Mouse (Mus musculus) mouse embryonic stem cell (cell line): ENCODE results near the gene Egflam.

Experiments
- in situ Hi-C, 2 experiments: fragments of 300-500 bp; cut with MboI; formaldehyde crosslinking; loops; 1 replicate in 1 of 2; 3 replicates in 1 of 2; pipeline ENCODE4 v1.14.3; 2019 to 2020; ENCODE audit warnings: low sequenced_read_pairs in 2 of 2, low pct_unique_long_range_greater_than_20kb in 1 of 2, mixed read lengths in 1 of 2; ENCODE audit not compliant: unreplicated experiment in 1 of 2

Gene Egflam

GRCm38 (mm10) chr15:7308711-7309110, 89.5 kb downstream of the Egflam start:
- in situ Hi-C loops: no loop called here

GRCm38 (mm10) chr15:7299892-7300291, 98.3 kb downstream of the Egflam start:
- in situ Hi-C loops: no loop called here

- in situ Hi-C loops: no loop called here
Observed at GRCm38 (mm10) chr15:7295199-7295598, 103.0 kb downstream of the Egflam start.

- in situ Hi-C loops: no loop called here
Observed at GRCm38 (mm10) chr15:7292854-7293253, 105.3 kb downstream of the Egflam start.

- in situ Hi-C loops: no loop called here
Observed at GRCm38 (mm10) chr15:7290003-7290402, 108.2 kb downstream of the Egflam start.

- in situ Hi-C loops: no loop called here
Observed at GRCm38 (mm10) chr15:7289516-7289915, 108.7 kb downstream of the Egflam start.

GRCm38 (mm10) chr15:7288841-7289424, 109.3 kb downstream of the Egflam start:
- in situ Hi-C loops: no loop called here

DNA sequence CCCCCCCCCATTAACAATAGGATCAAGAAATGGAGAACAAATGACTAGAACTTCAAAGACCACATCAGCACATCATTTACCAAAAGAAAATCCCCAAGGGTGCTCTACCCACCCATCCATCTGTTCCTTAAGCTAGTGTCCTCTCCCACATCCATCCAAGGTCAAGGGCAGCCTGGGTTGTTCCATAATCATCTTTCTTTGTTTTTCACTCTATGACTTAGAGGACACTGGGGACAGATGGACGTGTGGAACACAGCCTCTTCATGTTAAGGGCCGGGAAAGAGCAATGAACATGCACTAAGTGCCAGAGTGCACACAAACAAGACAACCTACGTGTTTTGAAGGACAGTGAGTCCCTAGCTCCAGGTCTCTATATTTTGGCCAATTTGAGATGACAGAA, 110.3 kb downstream of the Egflam start:
- in situ Hi-C loops: no loop called here

DNA sequence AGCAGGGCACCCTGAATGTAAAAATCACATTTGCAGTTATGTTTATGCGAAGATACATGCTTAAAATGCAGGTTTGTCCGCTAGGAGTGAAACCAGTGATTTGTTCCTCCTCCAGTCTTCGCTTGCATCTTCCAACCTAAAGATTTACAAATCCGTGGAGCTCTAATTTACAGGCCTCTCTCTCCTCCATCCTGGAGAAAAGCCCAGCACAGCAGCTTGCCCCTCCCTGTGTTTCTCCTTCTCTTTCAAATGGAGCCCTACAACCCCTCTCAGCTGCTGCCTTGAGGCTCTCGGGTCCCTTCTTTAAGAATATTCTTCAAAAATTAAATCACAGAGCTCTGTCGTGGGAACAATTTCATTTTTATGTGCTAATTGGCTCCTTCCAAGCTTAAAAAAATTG, 116.6 kb downstream of the Egflam start:
- in situ Hi-C loops: no loop called here

- in situ Hi-C loops: no loop called here
Observed at GRCm38 (mm10) chr15:7263822-7264221, 134.4 kb downstream of the Egflam start.

DNA sequence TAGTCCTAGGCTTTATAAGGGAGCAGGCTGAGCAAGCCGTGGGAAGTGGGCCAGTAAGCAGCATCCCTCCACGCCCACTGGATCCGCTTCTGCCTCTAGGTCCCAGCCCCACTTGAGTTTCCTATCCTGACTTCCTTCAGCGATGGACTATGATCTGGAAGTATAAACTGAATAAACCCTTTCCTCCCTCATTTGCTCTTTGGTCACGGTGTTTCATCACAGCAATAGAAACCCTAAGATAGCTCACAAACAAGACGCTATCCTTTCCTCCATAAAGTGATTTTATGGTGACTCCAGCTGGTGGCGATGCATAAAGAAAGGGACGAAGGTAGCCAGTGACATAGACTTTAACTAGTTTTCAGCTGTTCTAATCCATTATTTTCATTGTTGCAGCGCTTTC, 134.9 kb downstream of the Egflam start:
- in situ Hi-C loops: no loop called here

DNA sequence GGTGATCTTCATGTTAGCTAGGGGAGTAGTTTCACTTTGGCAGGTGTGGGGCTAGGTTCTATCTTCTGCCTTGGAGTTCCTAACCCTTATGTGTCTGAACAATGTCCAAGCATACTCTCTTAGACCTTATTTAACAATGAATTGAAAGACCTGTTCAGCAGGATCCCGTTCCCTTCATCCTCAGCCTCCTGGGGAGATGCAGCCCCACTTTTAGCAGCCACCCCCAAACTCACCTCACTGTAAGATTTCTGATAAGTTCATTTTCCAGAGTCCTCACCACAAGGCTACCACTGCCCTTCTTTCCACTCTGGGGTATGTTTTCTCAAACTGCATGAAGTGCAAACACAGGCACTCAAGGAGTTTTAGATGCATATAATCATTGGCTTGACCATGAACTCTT, 136.8 kb downstream of the Egflam start:
- in situ Hi-C loops: no loop called here

DNA sequence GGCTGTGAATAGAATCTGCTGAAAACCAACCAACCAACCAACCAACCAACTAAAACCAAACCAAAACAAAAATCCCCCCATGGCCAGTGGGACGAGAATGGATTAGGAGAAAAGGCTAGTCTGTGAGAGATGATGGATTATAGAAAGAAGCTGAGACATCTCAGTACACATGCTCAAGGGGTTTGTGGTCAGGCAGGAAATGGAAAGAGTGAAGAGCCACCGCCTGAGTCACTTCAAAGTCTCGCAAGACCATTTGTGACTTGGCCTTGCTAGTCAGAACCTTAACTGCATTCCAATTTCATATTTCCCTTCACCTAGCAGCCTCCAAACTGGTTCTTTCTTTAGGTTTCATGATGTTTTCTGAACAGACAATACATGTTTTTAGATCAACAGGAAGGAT, 141.6 kb downstream of the Egflam start:
- in situ Hi-C loops: no loop called here

DNA sequence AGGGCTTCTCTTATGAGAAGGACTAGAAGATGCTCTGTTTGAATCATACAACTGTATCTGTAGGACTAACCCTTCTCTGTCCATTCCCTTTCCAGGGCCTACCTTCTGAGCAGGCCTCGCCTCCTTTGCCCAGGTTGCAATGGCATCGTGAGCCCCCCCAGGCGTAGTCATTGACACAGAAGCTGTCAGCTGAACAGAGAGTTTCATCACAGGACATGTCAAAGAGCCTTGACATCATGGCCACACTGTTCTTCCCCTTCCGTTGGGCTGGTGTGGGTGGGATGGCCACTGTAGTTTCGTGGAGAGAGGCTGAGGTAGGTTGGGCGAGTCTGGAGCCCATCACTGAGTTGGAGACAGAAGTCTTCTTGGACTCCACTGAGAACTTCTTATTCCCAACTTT, 144.9 kb downstream of the Egflam start:
- in situ Hi-C loops: no loop called here

DNA sequence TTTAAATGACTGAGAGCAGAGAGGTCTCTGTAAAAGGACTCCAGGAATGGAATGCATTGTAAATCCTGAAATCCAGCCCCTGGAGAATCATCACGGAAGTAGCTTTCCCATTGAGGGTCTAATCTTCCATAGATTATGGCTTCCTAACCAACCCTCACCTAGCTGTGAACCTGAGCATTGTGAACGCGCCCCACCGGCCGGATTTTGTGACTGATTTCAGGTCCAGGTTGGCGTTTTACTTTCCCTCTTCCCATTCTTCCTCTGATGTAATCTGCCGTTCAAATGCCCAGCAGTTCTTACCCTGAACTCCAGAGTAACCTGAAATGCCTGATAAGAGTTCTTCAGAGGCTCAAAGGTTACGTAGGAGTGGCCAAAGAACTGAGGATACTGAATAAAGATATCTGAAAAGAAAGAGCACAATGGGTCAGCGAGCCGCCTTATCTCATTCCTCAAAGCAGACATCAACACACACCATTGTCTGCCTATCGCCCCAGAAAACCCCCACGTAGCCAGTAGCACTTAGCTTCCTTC, 146.0 kb downstream of the Egflam start:
- in situ Hi-C loops: no loop called here

DNA sequence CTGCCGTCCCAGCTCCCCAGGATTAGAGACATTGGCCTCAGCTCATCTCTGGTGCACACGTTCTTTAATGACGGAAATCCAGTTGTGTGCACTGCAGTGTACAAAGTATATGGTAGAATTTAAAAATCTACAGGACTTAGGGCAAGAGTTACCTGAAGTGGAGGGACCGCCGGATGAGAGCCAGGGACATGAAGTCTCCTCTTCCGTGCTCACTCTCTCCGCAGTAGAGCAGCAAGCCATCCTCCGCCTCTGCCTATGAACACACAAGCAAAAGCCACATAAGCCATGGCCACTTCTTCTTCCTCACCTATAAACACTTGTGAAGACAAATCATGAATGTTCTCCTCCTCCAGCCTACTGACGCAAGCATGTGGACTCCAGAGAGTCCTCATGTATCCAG, 147.2 kb downstream of the Egflam start:
- in situ Hi-C loops: no loop called here

GRCm38 (mm10) chr15:7249216-7249615, 149.0 kb downstream of the Egflam start:
- in situ Hi-C loops: no loop called here

DNA sequence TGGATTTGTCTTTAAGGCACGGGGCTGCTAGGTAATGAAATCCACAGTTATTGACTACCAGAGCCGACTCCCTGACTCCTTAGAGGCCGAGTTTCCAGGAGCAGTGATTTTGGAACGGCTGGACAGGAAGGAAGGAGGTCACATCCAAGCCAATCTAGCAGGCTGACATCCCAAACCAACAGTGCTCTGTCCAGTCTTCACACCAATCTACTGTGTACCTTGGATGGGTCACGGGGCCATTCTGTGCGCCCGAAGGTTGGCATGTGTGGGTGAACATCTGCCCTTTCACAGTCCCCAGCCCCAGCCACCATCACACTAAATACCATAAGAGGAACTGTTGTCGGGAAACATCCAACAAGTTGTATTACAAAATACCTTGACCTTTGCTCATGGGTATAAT, 150.9 kb downstream of the Egflam start:
- in situ Hi-C loops: no loop called here

- in situ Hi-C loops: no loop called here
Observed at GRCm38 (mm10) chr15:7242161-7242850, 155.9 kb downstream of the Egflam start.

GRCm38 (mm10) chr15:7240950-7241349, 157.2 kb downstream of the Egflam start:
- in situ Hi-C loops: no loop called here
